Mouse (Mus musculus): ENCODE data around the gene Pitpnc1.

- TF ChIP-seq USF1 (IDR thresholded peaks at IDR 0.05; ENCODE audit: low read depth, low read length) (no peak), IRF4 (IDR thresholded peaks at IDR 0.05; ENCODE audit: low read depth, low read length) (no peak), CTCF (conservative IDR thresholded peaks at IDR 0.05 in 1 of 2, IDR thresholded peaks at IDR 0.05 in 1 of 2; ENCODE audit: low read depth in 2 of 2, low read length in 2 of 2) (no peak), EP300 (IDR thresholded peaks at IDR 0.05; ENCODE audit: low read length) (no peak), MAX (IDR thresholded peaks at IDR 0.05; ENCODE audit: low read length) (no peak), MYC (IDR thresholded peaks at IDR 0.05; ENCODE audit: low read depth, low read length) (no peak), SMC3 (IDR thresholded peaks at IDR 0.05; ENCODE audit: low read depth, low read length) (no peak), UBTF (IDR thresholded peaks at IDR 0.05; ENCODE audit: low read depth, low read length) (no peak)
These were observed 54.0 kb downstream of the Pitpnc1 start for GRCm38 (mm10) chr11:107416561-107416926.
